Mouse (Mus musculus): ENCODE measurements around the gene Arhgap33. TPM values are rescaled to one million over a fixed set of nuclear protein-coding genes. Genes with fewer than 3 reads are reported as not detected.
A peak's percentile ranks its signal among the peaks of the same experiment; 100 is the strongest.

The Arhgap33 gene
- polyA plus RNA-seq, 1 experiment from 2014 or later: 5.6 TPM

DNA sequence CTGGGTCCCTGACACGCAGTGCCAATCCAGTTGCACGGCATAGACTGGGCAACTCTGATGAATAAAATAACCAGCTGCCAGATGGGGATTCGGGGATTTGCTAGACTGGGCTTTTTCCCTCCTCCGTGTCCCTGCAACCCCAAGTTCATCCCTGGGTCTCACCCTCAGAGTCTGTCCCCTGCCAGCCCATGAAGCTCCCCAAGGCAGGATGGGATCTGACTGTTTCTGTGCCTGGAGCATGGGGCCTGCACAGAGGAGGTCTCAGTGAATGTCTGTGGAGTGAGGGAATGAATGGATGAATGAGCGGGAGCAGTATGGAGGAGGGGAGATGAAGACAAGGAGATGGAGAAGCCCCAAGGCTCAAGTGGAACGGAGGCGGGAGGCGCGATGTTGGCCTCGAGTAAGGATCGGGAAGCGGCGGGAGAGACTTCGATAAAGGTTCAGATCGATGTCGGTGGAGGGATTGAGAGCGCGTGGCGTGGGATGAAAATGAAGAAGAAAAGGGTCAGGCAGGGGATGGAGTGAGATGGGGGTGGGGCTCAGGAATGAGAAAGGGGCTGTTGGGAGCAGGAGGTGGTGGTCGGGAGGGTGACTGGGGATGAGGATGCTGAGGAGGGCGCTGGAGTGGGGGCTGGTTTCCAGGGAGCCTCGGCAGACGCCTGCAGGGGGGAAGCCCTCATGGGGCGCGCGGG lies 773 bp downstream of the Arhgap33 start:
- Histone ChIP-seq H3K4me1 (ENCODE audit: control insufficient read depth, insufficient read depth, low read length) (peaks cover 27% of the 10 kb centered on the region), H3K27me3 (replicated peaks; ENCODE audit: control insufficient read depth, insufficient read depth, low read length) (no peaks in the 10 kb centered on the region), H3K27ac (ENCODE audit: low read length) (no peak overlapping the region; the same call in 1 of the 2 replicates), H3K9ac (ENCODE audit: low read depth, low read length) (peak overlapping the region; percentile 78), H3K4me2 (ENCODE audit: low read depth, low read length) (peak overlapping the region; percentile 97), H3K36me3 (ENCODE audit: control insufficient read depth, insufficient read depth, low read length) (peaks cover 4% of the 10 kb centered on the region; the same call in 1 of the 2 replicates), H3K9me3 (ENCODE audit: control insufficient read depth, low read length) (no peaks in the 10 kb centered on the region), H3K4me3 (ENCODE audit: low read length) (peak overlapping the region; percentile 80)
- ATAC-seq: peak; percentile 16
- WGBS: 14% methylated on average over 23 of the region's 26 CpGs

DNA sequence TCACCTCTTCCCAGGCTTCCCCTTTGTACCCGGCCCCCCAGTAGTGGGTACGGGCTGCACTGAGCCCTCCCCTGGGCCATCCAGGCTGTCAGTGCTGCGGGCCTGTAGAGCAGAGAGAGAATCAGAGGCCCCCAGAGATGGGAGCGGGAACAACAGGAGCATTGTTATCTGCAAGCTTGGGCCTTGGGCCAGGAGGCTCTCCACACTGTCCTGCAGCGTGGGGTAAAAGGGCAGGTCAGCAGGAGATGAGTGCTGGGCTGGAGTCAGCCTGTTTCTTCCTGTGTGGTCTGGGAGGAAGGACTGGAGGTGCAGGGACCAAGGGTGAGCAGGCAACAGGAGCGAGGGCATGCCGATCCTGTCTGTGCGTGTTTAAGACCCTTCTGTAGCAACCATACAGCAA lies 1.9 kb downstream of the Arhgap33 start:
- Histone ChIP-seq H3K36me3 (ENCODE audit: control insufficient read depth, insufficient read depth, low read length) (peaks cover 10% of the 10 kb centered on the region; the same call in 1 of the 2 replicates), H3K4me1 (ENCODE audit: control insufficient read depth, insufficient read depth, low read length) (peaks cover 27% of the 10 kb centered on the region), H3K9me3 (ENCODE audit: control insufficient read depth, low read length) (no peaks in the 10 kb centered on the region), H3K9ac (ENCODE audit: low read depth, low read length) (peak overlapping the region; percentile 40; the same call in 1 of the 2 replicates), H3K4me2 (ENCODE audit: low read depth, low read length) (peak overlapping the region; percentile 19; the same call in 1 of the 2 replicates), H3K27me3 (replicated peaks; ENCODE audit: control insufficient read depth, insufficient read depth, low read length) (no peaks in the 10 kb centered on the region), H3K4me3 (ENCODE audit: low read length) (no peak overlapping the region), H3K27ac (ENCODE audit: low read length) (no peak overlapping the region; the same call in 1 of the 2 replicates)
- no peak for ATAC-seq
- 40% methylated on average over 8 of the region's 8 CpGs for WGBS

DNA sequence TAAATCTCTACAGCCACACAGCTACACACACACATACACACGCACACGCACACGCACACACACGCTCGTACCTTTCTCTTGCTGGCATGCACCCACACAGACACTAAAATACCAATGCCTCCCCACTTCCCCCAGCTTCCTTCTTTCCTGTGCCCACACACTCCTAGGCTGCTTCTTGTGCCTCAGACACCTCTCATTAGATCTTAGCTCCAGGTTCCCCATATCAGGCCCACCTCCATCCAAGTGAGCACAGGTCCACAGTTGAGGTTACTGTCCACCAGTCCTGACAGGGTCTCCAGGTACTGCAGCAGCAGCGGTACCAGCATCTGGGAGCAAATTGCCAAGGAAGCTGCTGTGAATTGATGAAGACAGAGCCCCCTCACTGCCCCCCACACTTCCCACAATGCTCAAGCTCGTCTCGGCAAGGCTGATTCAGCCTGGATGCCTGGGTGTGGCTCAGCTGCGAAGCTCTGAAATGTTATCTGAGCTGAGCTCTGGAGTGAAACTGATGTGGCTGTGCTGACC lies 3.5 kb downstream of the Arhgap33 start:
- Histone ChIP-seq H3K9ac (ENCODE audit: low read depth, low read length) (0 out of 2 replicates have a peak overlapping the region, but pooled peaks have one; percentile 16), H3K9me3 (ENCODE audit: control insufficient read depth, low read length) (no peaks in the 10 kb centered on the region), H3K4me1 (ENCODE audit: control insufficient read depth, insufficient read depth, low read length) (peaks cover 30% of the 10 kb centered on the region), H3K27me3 (replicated peaks; ENCODE audit: control insufficient read depth, insufficient read depth, low read length) (no peaks in the 10 kb centered on the region), H3K4me3 (ENCODE audit: low read length) (no peak overlapping the region), H3K36me3 (ENCODE audit: control insufficient read depth, insufficient read depth, low read length) (peaks cover 14% of the 10 kb centered on the region; the same call in 1 of the 2 replicates), H3K4me2 (ENCODE audit: low read depth, low read length) (no peak overlapping the region), H3K27ac (ENCODE audit: low read length) (no peak overlapping the region)
- ATAC-seq: no peak
- 76% methylated on average over 9 of the region's 9 CpGs for WGBS

DNA sequence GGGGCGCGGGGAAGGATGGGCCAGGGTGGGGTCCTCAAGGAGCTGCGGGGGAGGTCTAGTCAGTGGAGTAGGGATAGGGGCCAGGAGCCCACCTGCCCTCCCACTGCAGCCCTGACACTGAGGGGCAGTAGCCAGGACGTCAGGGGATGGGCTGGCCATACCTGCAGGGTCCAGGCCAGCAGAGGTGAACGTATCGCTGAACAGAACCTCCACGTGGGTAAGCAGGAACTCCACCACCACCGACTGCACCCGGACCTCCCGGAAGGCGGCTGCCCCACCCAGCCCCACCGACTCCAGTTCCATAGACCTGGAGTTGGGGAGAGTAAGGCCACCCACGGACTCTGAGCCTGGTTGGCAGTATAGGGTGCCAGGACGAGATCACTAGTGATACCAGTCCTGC lies 7.9 kb downstream of the Arhgap33 start:
- no peaks in the 10 kb centered on the region for H3K27me3 ChIP-seq (replicated peaks; ENCODE audit: control insufficient read depth, insufficient read depth, low read length)
- H3K9ac ChIP-seq (ENCODE audit: low read depth, low read length): 0 out of 2 replicates have a peak overlapping the region, but pooled peaks have one; percentile 57
- no peak for ATAC-seq
- no peak overlapping the region for H3K4me2 ChIP-seq (ENCODE audit: low read depth, low read length)
- H3K9me3 ChIP-seq (ENCODE audit: control insufficient read depth, low read length): no peaks in the 10 kb centered on the region
- H3K27ac ChIP-seq (ENCODE audit: low read length): no peak overlapping the region
- no peak overlapping the region for H3K4me3 ChIP-seq (ENCODE audit: low read length)
- 77% methylated on average over 14 of the region's 14 CpGs for WGBS
- H3K36me3 ChIP-seq (ENCODE audit: control insufficient read depth, insufficient read depth, low read length): peaks cover 23% of the 10 kb centered on the region
- peaks cover 10% of the 10 kb centered on the region for H3K4me1 ChIP-seq (ENCODE audit: control insufficient read depth, insufficient read depth, low read length)

DNA sequence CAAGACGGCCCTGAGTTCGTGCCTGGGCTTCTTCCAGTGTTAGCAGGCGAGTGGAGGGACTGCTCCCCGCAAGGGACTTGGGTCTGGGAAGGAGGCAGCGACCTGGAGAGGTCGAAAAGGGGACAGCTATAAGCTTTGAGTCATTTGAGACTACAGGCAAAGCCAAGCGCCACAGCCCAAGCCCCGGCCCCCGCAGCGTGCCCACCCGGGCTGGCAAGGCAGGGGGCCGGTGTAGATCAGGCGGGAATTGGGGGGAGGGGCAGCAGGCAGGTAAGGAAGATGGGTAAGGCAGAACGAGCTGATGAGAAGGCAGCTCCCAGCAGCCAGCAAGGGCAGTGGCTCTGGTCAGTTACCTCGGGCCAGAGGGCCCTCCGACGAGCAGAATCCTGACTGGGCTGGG lies 8.5 kb downstream of the Arhgap33 start:
- Histone ChIP-seq H3K36me3 (ENCODE audit: control insufficient read depth, insufficient read depth, low read length) (peaks cover 23% of the 10 kb centered on the region), H3K9me3 (ENCODE audit: control insufficient read depth, low read length) (no peaks in the 10 kb centered on the region), H3K4me3 (ENCODE audit: low read length) (no peak overlapping the region), H3K4me2 (ENCODE audit: low read depth, low read length) (peak overlapping the region; percentile 13), H3K9ac (ENCODE audit: low read depth, low read length) (peak overlapping the region; percentile 57), H3K27me3 (replicated peaks; ENCODE audit: control insufficient read depth, insufficient read depth, low read length) (no peaks in the 10 kb centered on the region), H3K4me1 (ENCODE audit: control insufficient read depth, insufficient read depth, low read length) (peaks cover 9% of the 10 kb centered on the region), H3K27ac (ENCODE audit: low read length) (peak overlapping the region; percentile 23; the same call in 1 of the 2 replicates)
- 33% methylated on average over 17 of the region's 17 CpGs for WGBS
- peak; percentile 6 for ATAC-seq

DNA sequence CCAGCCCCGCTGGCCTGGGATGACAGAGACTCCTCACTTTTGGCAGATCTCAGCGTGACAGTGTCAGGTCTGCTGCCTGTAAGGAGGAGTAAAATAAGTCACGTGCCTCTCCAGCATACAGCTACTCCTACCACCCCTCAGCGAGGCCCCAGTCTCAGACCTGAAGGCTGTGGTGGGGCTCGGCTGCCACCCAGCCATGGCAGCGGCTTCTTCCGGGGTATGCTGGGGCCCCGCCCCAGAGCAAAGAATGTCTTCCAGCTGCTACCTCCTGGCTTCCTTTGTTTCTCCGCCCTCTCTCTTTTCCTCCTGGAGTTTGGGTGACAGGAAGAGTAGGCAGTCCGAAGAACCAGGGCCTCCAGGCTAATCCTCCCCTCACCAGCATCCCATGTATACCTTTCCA lies 8.9 kb downstream of the Arhgap33 start:
- no peaks in the 10 kb centered on the region for H3K27me3 ChIP-seq (replicated peaks; ENCODE audit: control insufficient read depth, insufficient read depth, low read length)
- H3K27ac ChIP-seq (ENCODE audit: low read length): peak overlapping the region; percentile 23; the same call in 1 of the 2 replicates
- no peaks in the 10 kb centered on the region for H3K9me3 ChIP-seq (ENCODE audit: control insufficient read depth, low read length)
- H3K4me2 ChIP-seq (ENCODE audit: low read depth, low read length): peak overlapping the region; percentile 13
- peak; percentile 63 for ATAC-seq
- H3K36me3 ChIP-seq (ENCODE audit: control insufficient read depth, insufficient read depth, low read length): peaks cover 23% of the 10 kb centered on the region
- H3K4me3 ChIP-seq (ENCODE audit: low read length): no peak overlapping the region
- peaks cover 9% of the 10 kb centered on the region for H3K4me1 ChIP-seq (ENCODE audit: control insufficient read depth, insufficient read depth, low read length)
- WGBS: 23% methylated on average over 10 of the region's 10 CpGs
- H3K9ac ChIP-seq (ENCODE audit: low read depth, low read length): peak overlapping the region; percentile 57

DNA sequence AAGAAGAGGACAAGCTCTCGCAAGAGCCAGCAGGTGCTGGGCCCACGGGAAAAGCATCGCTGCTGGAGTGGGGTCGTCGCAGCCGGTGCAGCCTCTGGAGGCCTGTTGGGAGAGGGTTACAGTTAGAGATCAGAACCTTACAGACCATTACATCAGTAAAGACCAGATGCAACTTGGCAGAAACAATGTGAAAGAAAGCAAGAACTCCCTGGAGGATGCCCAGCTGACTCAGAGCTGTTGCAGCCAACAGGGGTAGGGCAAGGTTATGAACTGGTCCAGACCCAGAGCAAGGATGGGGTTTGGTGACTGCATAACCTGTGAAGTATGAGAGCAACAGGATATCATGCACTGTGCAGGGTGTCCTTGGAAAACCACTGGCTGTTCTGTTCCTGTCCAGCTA lies 10.4 kb downstream of the Arhgap33 start:
- no peak for ATAC-seq
- Histone ChIP-seq H3K36me3 (ENCODE audit: control insufficient read depth, insufficient read depth, low read length) (peaks cover 19% of the 10 kb centered on the region), H3K9ac (ENCODE audit: low read depth, low read length) (no peak overlapping the region), H3K4me3 (ENCODE audit: low read length) (no peak overlapping the region), H3K4me2 (ENCODE audit: low read depth, low read length) (no peak overlapping the region), H3K27ac (ENCODE audit: low read length) (no peak overlapping the region), H3K9me3 (ENCODE audit: control insufficient read depth, low read length) (no peaks in the 10 kb centered on the region), H3K4me1 (ENCODE audit: control insufficient read depth, insufficient read depth, low read length) (peaks cover 9% of the 10 kb centered on the region), H3K27me3 (replicated peaks; ENCODE audit: control insufficient read depth, insufficient read depth, low read length) (no peaks in the 10 kb centered on the region)
- WGBS: 87% methylated on average over 6 of the region's 6 CpGs

DNA sequence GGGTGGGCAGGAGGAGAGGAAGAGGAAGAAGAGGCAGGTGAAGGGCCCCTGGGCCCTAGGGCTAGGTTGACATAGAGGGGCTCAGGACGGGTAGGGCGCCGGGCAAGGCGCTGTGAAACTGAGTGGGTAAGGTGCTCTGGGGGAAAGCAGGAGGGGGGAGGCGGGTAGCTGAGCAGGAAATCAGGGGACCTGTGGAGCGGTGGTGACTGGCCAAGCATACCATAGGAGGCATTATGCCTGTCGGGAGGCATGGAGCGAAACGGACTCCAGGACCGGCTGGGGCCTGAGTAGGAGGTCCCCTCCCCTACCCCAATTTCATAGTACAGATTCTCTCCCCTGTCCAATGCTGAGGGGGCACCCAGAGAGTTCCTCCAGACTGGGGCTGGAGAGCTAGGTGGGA lies 12.0 kb downstream of the Arhgap33 start:
- no peaks in the 10 kb centered on the region for H3K27me3 ChIP-seq (replicated peaks; ENCODE audit: control insufficient read depth, insufficient read depth, low read length)
- no peaks in the 10 kb centered on the region for H3K9me3 ChIP-seq (ENCODE audit: control insufficient read depth, low read length)
- H3K4me2 ChIP-seq (ENCODE audit: low read depth, low read length): no peak overlapping the region
- no peak overlapping the region for H3K9ac ChIP-seq (ENCODE audit: low read depth, low read length)
- H3K4me1 ChIP-seq (ENCODE audit: control insufficient read depth, insufficient read depth, low read length): peaks cover 9% of the 10 kb centered on the region
- 80% methylated on average over 10 of the region's 10 CpGs for WGBS
- H3K27ac ChIP-seq (ENCODE audit: low read length): no peak overlapping the region
- no peak overlapping the region for H3K4me3 ChIP-seq (ENCODE audit: low read length)
- H3K36me3 ChIP-seq (ENCODE audit: control insufficient read depth, insufficient read depth, low read length): peaks cover 13% of the 10 kb centered on the region
- ATAC-seq: no peak

DNA sequence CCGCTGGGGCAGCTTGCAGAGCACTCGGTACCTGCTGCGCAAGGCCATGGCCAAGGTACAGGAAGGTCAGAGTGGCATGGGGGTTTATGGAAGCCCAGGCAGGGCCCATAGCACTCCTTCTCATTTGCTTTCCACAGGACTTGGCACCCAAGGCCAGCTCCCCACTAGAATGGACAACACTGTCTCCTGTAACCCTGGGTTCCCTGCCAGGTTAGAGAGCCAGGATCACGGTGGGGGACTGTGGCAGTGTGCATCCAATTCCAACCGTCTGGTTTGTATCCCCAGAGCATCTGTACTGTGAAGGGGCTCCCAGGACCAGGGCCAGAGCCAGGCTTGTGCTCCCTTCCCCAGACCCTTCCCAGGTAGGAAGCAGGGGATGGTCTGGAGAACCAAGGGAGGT lies 14.0 kb downstream of the Arhgap33 start:
- H3K4me3 ChIP-seq (ENCODE audit: low read length): no peak overlapping the region
- H3K36me3 ChIP-seq (ENCODE audit: control insufficient read depth, insufficient read depth, low read length): peaks cover 6% of the 10 kb centered on the region
- WGBS: 68% methylated on average over 5 of the region's 5 CpGs
- no peak overlapping the region for H3K9ac ChIP-seq (ENCODE audit: low read depth, low read length)
- no peaks in the 10 kb centered on the region for H3K9me3 ChIP-seq (ENCODE audit: control insufficient read depth, low read length)
- H3K4me2 ChIP-seq (ENCODE audit: low read depth, low read length): no peak overlapping the region
- H3K4me1 ChIP-seq (ENCODE audit: control insufficient read depth, insufficient read depth, low read length): peaks cover 2% of the 10 kb centered on the region; the same call in 1 of the 2 replicates
- ATAC-seq: no peak
- no peaks in the 10 kb centered on the region for H3K27me3 ChIP-seq (replicated peaks; ENCODE audit: control insufficient read depth, insufficient read depth, low read length)
- no peak overlapping the region for H3K27ac ChIP-seq (ENCODE audit: low read length)
